Mouse (Mus musculus): ENCODE measurements around the gene Rhou.

- TF ChIP-seq CTCF (IDR thresholded peaks at IDR 0.05; ENCODE audit: borderline replicate concordance, control insufficient read depth, extremely low read depth, insufficient read depth, low read length, poor library complexity) (no peak), POLR2A (IDR thresholded peaks at IDR 0.05; ENCODE audit: control insufficient read depth, extremely low read depth, insufficient read depth, low read length, poor library complexity) (no peak)
Measured at GRCm38 (mm10) chr8:123633801-123634200, 19.9 kb upstream of the Rhou start.

All from thymus, adult 2 months (tissue).